Mouse (Mus musculus) cerebral cortex, adult 2 months (tissue): ENCODE measurements around the gene Epha2.

ENCODE experiments used
- WGBS: fragments of 180-500 bp; shearing (Covaris S2); methylation state at CpG from one replicate; pipeline ENCODE4 v1.1.7; 2018; 5-methylcytosine and 5-hydroxymethylcytosine counted together

Gene Epha2

GRCm38 (mm10) chr4:141367997-141368791, 67.2 kb downstream of the Epha2 start, which contains the start of gene Fam131c:
Gene Fam131c, plus strand, starts transcription at chr4:141368220.
- 2% methylated on average over 47 of the region's 71 CpGs for WGBS

- 96% methylated on average over 5 of the region's 5 CpGs for WGBS
These were observed 71.4 kb downstream of the Epha2 start for GRCm38 (mm10) chr4:141372426-141372825.
